ENCODE assay signal across 31 mouse cellular contexts in genomic region chr3:138703399-138703798, GRCm38 (mm10). TPM values are rescaled to one million over a fixed set of nuclear protein-coding genes. Genes with fewer than 3 reads are reported as not detected.
A peak's percentile ranks its signal among the peaks of the same experiment; 100 is the strongest.
DNase-seq lines count a peak whose midpoint lies in the region; ATAC-seq and TF ChIP-seq lines count a peak whose summit lies in the region.
"Had no signal": no experiment of that assay in that cellular context is flagged by ENCODE, and none has a peak within 500 bp of the region (broad histone marks: within the 10 kb centered on the region; RNA-seq: fewer than 3 reads in every experiment).

No protein-coding gene starts in this region.

- no peak overlapping the region for H3K9ac ChIP-seq in liver, embryonic 12.5 days
- no peak overlapping the region for H3K9ac ChIP-seq in liver, postnatal 0 days (replicated peaks)
- no peak overlapping the region for H3K9ac ChIP-seq in kidney, postnatal 0 days (ENCODE audit: low read depth, low read length)
- no peak overlapping the region for H3K9ac ChIP-seq in forebrain, embryonic 14.5 days (ENCODE audit: low read length)
- H3K9ac ChIP-seq: embryonic facial prominence, embryonic 12.5 days; forebrain, embryonic 15.5 days; heart, embryonic 13.5 days; hindbrain, embryonic 14.5 days; limb, embryonic 15.5 days; midbrain, embryonic 13.5 days; neural tube, embryonic 13.5 days had no signal

- WGBS in liver, embryonic 12.5 days (ENCODE audit: insufficient replicate concordance), result 54% methylated on average over 12 of the region's 12 CpGs
- 56% methylated on average over 12 of the region's 12 CpGs for WGBS in liver, postnatal 0 days (ENCODE audit: insufficient replicate concordance)
- WGBS in kidney, postnatal 0 days, result 57% methylated on average over 12 of the region's 12 CpGs
- 87% methylated on average over 12 of the region's 12 CpGs for WGBS in forebrain, embryonic 14.5 days

- no peak overlapping the region for H3K27ac ChIP-seq in liver, embryonic 12.5 days
- H3K27ac ChIP-seq in liver, postnatal 0 days (ENCODE audit: low read depth), result no peak overlapping the region
- H3K27ac ChIP-seq in kidney, postnatal 0 days, result no peak overlapping the region
- no peak overlapping the region for H3K27ac ChIP-seq in forebrain, embryonic 14.5 days (ENCODE audit: low read depth, low read length)
- H3K27ac ChIP-seq: embryonic facial prominence, embryonic 12.5 days; forebrain, embryonic 15.5 days; heart, adult 2 months; heart, embryonic 13.5 days; hindbrain, embryonic 14.5 days; limb, embryonic 10.5 days; limb, embryonic 15.5 days; midbrain, embryonic 13.5 days; neural tube, embryonic 13.5 days; stomach, postnatal 0 days had no signal

- no peak overlapping the region for H3K4me2 ChIP-seq in liver, embryonic 12.5 days
- H3K4me2 ChIP-seq in liver, postnatal 0 days (ENCODE audit: low read depth, low read length), result no peak overlapping the region
- H3K4me2 ChIP-seq in kidney, postnatal 0 days (ENCODE audit: low read length), result no peak overlapping the region
- H3K4me2 ChIP-seq in forebrain, embryonic 14.5 days (ENCODE audit: low read length), result no peak overlapping the region
- H3K4me2 ChIP-seq: embryonic facial prominence, embryonic 12.5 days; forebrain, embryonic 15.5 days; heart, embryonic 13.5 days; hindbrain, embryonic 14.5 days; limb, embryonic 15.5 days; midbrain, embryonic 13.5 days; neural tube, embryonic 13.5 days had no signal

- no peaks in the 10 kb centered on the region for H3K4me1 ChIP-seq in liver, embryonic 12.5 days
- no peaks in the 10 kb centered on the region for H3K4me1 ChIP-seq in liver, postnatal 0 days (ENCODE audit: insufficient read depth)
- no peaks in the 10 kb centered on the region for H3K4me1 ChIP-seq in kidney, postnatal 0 days (replicated peaks; ENCODE audit: insufficient read depth, low read length)
- no peaks in the 10 kb centered on the region for H3K4me1 ChIP-seq in forebrain, embryonic 14.5 days (ENCODE audit: control insufficient read depth, insufficient read depth, low read length)
- H3K4me1 ChIP-seq: embryonic facial prominence, embryonic 12.5 days; heart, embryonic 13.5 days; limb, embryonic 15.5 days; neural tube, embryonic 13.5 days had no signal

- no peak for DNase-seq in liver, postnatal 0 days
- DNase-seq in kidney, adult 8-10 months, result peak; percentile 65 to 74
- no peak for DNase-seq in kidney, postnatal 0 days (ENCODE audit: low spot score)
- no peak for DNase-seq in forebrain, embryonic 14.5 days (ENCODE audit: low spot score)
- no peak for DNase-seq in Muller cell, postnatal 12 days (ENCODE audit: inconsistent ontology term)
- DNase-seq: adrenal gland, postnatal 10 days; B cell, adult 2 months; cerebellum, adult 8-10 months; cerebellum, postnatal 25 days; embryo, embryonic 11 days; gastrocnemius, postnatal 25 days; heart, adult 2 months; heart, postnatal 10 days; lung, adult 18-20 months; lung, postnatal 4 days; right cerebral cortex, adult 18-20 months; thymus, adult 18-20 months; thymus, postnatal 25 days had no signal

- H3K4me3 ChIP-seq in liver, embryonic 12.5 days, result no peak overlapping the region
- H3K4me3 ChIP-seq in liver, postnatal 0 days (ENCODE audit: low read depth, low read length), result no peak overlapping the region
- no peak overlapping the region for H3K4me3 ChIP-seq in kidney, postnatal 0 days (replicated peaks; ENCODE audit: low read depth, low read length)
- H3K4me3 ChIP-seq in forebrain, embryonic 14.5 days (ENCODE audit: low read depth, low read length), result no peak overlapping the region
- H3K4me3 ChIP-seq: embryonic facial prominence, embryonic 12.5 days; forebrain, embryonic 15.5 days; heart, adult 2 months; heart, embryonic 13.5 days; limb, embryonic 10.5 days; limb, embryonic 15.5 days; midbrain, embryonic 13.5 days; neural tube, embryonic 13.5 days had no signal

- no peaks in the 10 kb centered on the region for H3K27me3 ChIP-seq in liver, embryonic 12.5 days (replicated peaks)
- H3K27me3 ChIP-seq in liver, postnatal 0 days (ENCODE audit: insufficient read depth, low read length), result no peaks in the 10 kb centered on the region
- no peaks in the 10 kb centered on the region for H3K27me3 ChIP-seq in kidney, postnatal 0 days (ENCODE audit: insufficient read depth, low read length)
- no peaks in the 10 kb centered on the region for H3K27me3 ChIP-seq in forebrain, embryonic 14.5 days (replicated peaks; ENCODE audit: control insufficient read depth, insufficient read depth, low read length)
- H3K27me3 ChIP-seq: embryonic facial prominence, embryonic 12.5 days; forebrain, embryonic 15.5 days; heart, embryonic 13.5 days; limb, embryonic 15.5 days; midbrain, embryonic 13.5 days; neural tube, embryonic 13.5 days; Patski had no signal

- no peak for TF ChIP-seq CTCF in liver, postnatal 0 days (IDR thresholded peaks at IDR 0.05; ENCODE audit: low read depth)
- no peak for TF ChIP-seq CTCF in kidney, postnatal 0 days (IDR thresholded peaks at IDR 0.05; ENCODE audit: low read depth)

- no peaks in the 10 kb centered on the region for H3K9me3 ChIP-seq in liver, embryonic 12.5 days (replicated peaks)
- H3K9me3 ChIP-seq in liver, postnatal 0 days (ENCODE audit: low read length), result no peaks in the 10 kb centered on the region
- H3K9me3 ChIP-seq in kidney, postnatal 0 days (replicated peaks; ENCODE audit: low read length), result no peaks in the 10 kb centered on the region
- no peaks in the 10 kb centered on the region for H3K9me3 ChIP-seq in forebrain, embryonic 14.5 days (replicated peaks; ENCODE audit: control insufficient read depth, low read length)
- H3K9me3 ChIP-seq: embryonic facial prominence, embryonic 12.5 days; forebrain, embryonic 15.5 days; heart, embryonic 13.5 days; limb, embryonic 10.5 days; limb, embryonic 15.5 days; midbrain, embryonic 13.5 days; neural tube, embryonic 13.5 days had no signal

- peak; percentile 40; the same call in 1 of the 2 replicates for ATAC-seq in liver, embryonic 12.5 days
- ATAC-seq in liver, postnatal 0 days, result no peak
- ATAC-seq in kidney, postnatal 0 days (replicated peaks; ENCODE audit: low FRiP score, low read depth), result peak; percentile 61; the same call in 1 of the 2 replicates
- peak; percentile 31 for ATAC-seq in megakaryocyte progenitor cell, adult 5-6 weeks (replicated peaks; ENCODE audit: poor library complexity)
- ATAC-seq in forebrain, embryonic 14.5 days, result no peak
- ATAC-seq: forebrain, embryonic 15.5 days; lung, postnatal 0 days; midbrain, embryonic 13.5 days; Patski had no signal

- no peaks in the 10 kb centered on the region for H3K36me3 ChIP-seq in liver, embryonic 12.5 days
- no peaks in the 10 kb centered on the region for H3K36me3 ChIP-seq in liver, postnatal 0 days (replicated peaks; ENCODE audit: insufficient read depth, low read length)
- no peaks in the 10 kb centered on the region for H3K36me3 ChIP-seq in kidney, postnatal 0 days (ENCODE audit: insufficient read depth, low read length)
- no peaks in the 10 kb centered on the region for H3K36me3 ChIP-seq in forebrain, embryonic 14.5 days (ENCODE audit: control insufficient read depth, insufficient read depth, low read length)
- H3K36me3 ChIP-seq: embryonic facial prominence, embryonic 12.5 days; forebrain, embryonic 15.5 days; heart, embryonic 13.5 days; limb, embryonic 10.5 days; limb, embryonic 15.5 days; midbrain, embryonic 13.5 days; neural tube, embryonic 13.5 days had no signal

- no peak for TF ChIP-seq EP300 in liver, postnatal 0 days (IDR thresholded peaks at IDR 0.05; ENCODE audit: low read depth)

RNA-seq across cellular contexts. Expression of gene Tspan5, which starts 38.6 kb away (rescaled TPM):
- 7.1 TPM in 2 replicates for polyA plus RNA-seq in liver, embryonic 12.5 days (2016; fragmentation: Nextera tagmentation; extraction: Ambion mirVana)
- 1.6 and 1.7 TPM in 2 replicates for polyA plus RNA-seq in liver, postnatal 0 days (2015; fragmentation: Nextera tagmentation; extraction: Ambion mirVana)
- 19.0 and 19.4 TPM in 2 replicates for polyA plus RNA-seq in kidney, postnatal 0 days (2015; fragmentation: Nextera tagmentation; extraction: Ambion mirVana)
- total RNA-seq in megakaryocyte progenitor cell, adult 5-6 weeks (2015), result 26.5 and 33.7 TPM in 2 replicates
- 39.0 and 40.5 TPM in 2 replicates for total RNA-seq in megakaryocyte progenitor cell, adult 5-6 weeks (2017)
- 79.7 and 82.3 TPM in 2 replicates for polyA plus RNA-seq in forebrain, embryonic 14.5 days (2014; fragmentation: Nextera tagmentation; extraction: Ambion mirVana)

Comparison
In these comparisons a context has a peak if more than half of its experiments do, and no peak if none do; other contexts are left out.
1. ATAC-seq: peak in liver, embryonic 12.5 days (single experiment), kidney, postnatal 0 days (single experiment) and megakaryocyte progenitor cell, adult 5-6 weeks (single experiment); none in liver, postnatal 0 days (single experiment) and forebrain, embryonic 14.5 days (single experiment).
2. DNase-seq: peak in kidney, adult 8-10 months (2 of 2); none in liver, postnatal 0 days (single experiment), kidney, postnatal 0 days (single experiment), forebrain, embryonic 14.5 days (single experiment) and Muller cell, postnatal 12 days (single experiment).